Mouse (Mus musculus): ENCODE results near the gene Ppcdc.

Ppcdc gene

DNA sequence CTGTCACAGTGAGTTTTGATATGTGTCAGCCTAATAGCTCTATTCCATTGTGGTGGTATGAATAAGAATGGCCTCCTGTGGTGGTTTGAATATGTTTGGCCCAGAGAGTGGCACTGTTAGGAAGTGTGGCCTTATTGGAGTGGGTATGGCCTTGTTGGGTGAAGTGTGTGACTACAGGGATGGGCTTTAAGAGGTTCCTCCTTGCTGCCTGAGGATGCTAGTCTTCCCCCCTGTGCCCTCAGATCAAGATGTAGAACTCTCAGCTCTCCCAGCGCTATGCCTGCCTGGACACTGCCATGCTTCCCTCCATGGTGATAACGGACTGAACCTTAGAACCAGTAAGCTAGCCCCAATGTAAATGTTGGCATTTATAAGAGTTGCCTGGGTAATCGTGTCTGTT is 78.9 kb downstream of the Ppcdc start:
- in situ Hi-C loops (cut with MboI, MseI), result no loop called here

- in situ Hi-C loops (cut with MboI, MseI), result loop anchor here (5.0 kb wide), 1 partner anchor 97 kb away; no protein-coding TSS in a partner anchor
These were observed 85.3 kb downstream of the Ppcdc start for GRCm38 (mm10) chr9:57354377-57355183.

- in situ Hi-C loops (cut with MboI, MseI), result loop anchor here (5.0 kb wide), 1 partner anchor 94 kb away; no protein-coding TSS in a partner anchor
These were observed 88.6 kb downstream of the Ppcdc start for GRCm38 (mm10) chr9:57351277-57351676.

GRCm38 (mm10) chr9:57345902-57346301 is 94.0 kb downstream of the Ppcdc start:
- in situ Hi-C loops (cut with MboI, MseI), result loop anchor here (25.0 kb wide), 1 partner anchor 91 kb away; the partner anchor contains the start of gene Ppcdc

- in situ Hi-C loops (cut with MboI, MseI), result loop anchor here (25.0 kb wide), 1 partner anchor 94 kb away; the partner anchor contains the start of gene Ppcdc
These were observed 96.2 kb downstream of the Ppcdc start for GRCm38 (mm10) chr9:57343752-57344151.

DNA sequence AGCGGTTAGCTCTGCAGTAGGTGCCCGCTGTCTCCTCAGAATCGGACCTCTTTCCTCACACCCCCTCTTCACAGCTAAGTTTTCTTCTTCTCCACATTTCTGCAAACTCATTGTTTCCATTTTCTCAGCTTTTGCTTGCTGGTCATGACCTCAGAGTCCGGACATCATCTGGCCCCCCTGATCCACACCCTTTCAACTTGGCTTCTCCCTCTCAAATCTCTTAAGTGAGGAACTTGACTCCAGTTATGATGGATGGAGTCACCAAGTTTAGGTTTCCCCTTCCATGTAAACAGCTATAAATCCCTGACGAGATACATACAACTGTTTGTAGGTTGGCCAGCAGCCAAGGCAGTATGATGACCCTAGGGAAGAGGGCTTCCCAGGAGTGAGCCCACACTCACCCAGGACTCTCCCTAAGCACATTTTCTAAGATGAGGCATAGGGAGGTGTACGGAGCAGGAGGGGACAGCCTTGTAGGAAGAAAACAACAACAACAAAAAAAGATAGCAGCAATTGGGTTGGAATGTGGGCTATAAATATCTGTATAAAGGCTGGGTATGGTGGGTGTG is 96.9 kb downstream of the Ppcdc start:
- in situ Hi-C loops (cut with MboI, MseI), result loop anchor here (25.0 kb wide), 1 partner anchor 94 kb away; the partner anchor contains the start of gene Ppcdc

DNA sequence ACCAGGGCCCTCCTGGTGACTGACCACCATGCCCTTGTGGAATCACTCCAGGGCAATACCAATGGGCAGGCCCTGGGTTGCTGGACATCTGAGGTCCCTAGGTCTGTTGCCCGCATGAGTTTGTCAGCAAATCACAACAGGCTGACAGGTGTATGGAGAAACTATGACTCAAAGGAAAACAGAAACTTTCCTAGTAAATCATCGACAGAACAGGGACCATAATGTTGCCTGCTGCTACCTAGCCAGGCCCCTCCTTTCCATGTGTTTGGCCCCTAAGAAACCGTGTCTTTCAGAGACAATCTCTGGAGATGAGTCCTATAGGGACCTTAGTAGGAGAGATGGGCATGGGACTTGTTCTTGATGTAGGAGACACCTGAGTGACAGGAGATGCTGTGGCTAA is 97.7 kb downstream of the Ppcdc start:
- in situ Hi-C loops (cut with MboI, MseI), result loop anchor here (25.0 kb wide), 1 partner anchor 95 kb away; the partner anchor contains the start of gene Ppcdc

DNA sequence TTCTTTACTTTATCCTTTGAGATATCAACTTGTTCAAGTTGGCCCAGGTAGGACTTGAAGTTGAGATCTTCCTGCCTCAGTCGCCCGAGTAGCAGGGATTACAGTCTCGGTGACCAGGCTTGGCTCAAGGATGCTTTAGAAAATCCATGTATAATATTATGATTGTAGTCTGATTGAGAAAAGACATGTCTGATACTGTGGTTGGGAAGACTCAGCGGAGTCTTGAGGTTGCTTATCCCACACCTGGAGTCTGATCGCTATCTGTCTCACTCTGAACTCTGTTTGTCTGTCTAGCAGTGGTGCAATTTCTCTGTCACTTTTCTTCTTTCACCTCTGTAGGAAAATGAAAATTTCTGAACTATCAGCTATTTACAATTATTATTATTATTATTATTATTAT is 99.6 kb downstream of the Ppcdc start:
- in situ Hi-C loops (cut with MboI, MseI), result loop anchor here (25.0 kb wide), 1 partner anchor 97 kb away; the partner anchor contains the start of gene Ppcdc

DNA sequence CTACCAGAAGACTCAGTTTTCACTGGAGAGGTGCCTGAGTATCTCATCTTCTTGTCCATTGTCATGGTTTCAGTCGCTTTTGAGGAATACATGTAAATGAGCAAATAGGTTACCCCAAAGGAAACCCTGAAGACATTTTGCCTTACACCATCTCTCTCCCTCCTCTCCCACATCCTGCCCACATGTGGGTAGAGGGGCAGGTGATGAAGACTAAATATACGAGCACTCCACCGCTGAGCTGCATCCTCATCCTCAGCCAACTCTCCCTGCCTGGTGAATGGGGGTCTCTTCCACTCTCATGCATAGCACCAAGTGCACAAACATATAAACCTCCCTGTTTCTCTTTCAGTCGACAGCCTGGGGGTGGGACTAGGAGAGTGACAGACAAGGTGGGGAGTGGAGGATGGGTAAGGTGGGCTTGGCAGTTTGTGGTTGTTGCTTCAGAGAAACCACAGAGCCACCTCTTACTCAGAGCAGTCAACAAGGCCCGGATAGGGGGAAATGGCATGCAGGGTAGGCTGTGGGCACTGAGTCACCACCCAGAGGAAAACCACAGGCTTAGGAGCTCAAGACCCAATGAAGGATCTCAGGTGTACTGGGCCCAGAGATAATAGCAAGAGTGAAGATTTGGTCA is 100.2 kb downstream of the Ppcdc start:
- in situ Hi-C loops (cut with MboI, MseI), result loop anchor here (25.0 kb wide), 1 partner anchor 98 kb away; the partner anchor contains the start of gene Ppcdc

- in situ Hi-C loops (cut with MboI, MseI), result loop anchor here (25.0 kb wide), 1 partner anchor 99 kb away; the partner anchor contains the start of gene Ppcdc
These were observed 101.2 kb downstream of the Ppcdc start for GRCm38 (mm10) chr9:57338706-57339105.

Measured in regulatory T cell (primary cell).